Mouse (Mus musculus) frontal cortex, postnatal 25 days (tissue): ENCODE results near the gene Exoc3l4.

Source experiments
- DNase-seq, 2 experiments: peaks; one replicate each; pipeline ENCODE4 v3.0.0; 2022; ENCODE audit warnings: low spot score in 2 of 2

The Exoc3l4 gene

GRCm38 (mm10) chr12:111416921-111417779 is at the start of gene Exoc3l4:
Exoc3l4 (plus strand) TSS chr12:111417017.
- DNase-seq = no peak

- no peak for DNase-seq
Observed at GRCm38 (mm10) chr12:111367065-111367464, 49.8 kb upstream of the Exoc3l4 start.

DNA sequence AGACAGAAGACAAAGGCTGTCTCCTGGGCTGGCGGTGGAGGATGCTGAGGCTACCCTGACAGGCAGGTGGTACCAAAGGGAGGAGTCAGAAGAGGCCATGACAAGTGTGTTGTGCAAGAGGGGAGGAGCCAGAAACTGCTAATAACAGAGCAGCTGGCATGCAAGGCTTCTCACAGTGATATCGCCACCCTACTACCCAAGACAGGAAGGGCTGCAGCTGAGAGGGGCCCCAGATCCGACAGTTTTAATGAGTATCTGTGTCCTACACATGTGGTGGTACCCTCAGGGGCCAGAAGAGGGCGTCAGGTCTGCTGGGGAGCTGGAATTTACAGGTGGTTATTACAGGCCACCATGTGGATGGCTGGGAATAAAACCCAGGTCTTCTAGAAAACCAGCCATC is 46.6 kb upstream of the Exoc3l4 start:
- DNase-seq = no peak

- no peak for DNase-seq
Observed at GRCm38 (mm10) chr12:111371905-111372304, 44.9 kb upstream of the Exoc3l4 start.

- no peak for DNase-seq
Observed at GRCm38 (mm10) chr12:111373411-111373810, 43.4 kb upstream of the Exoc3l4 start.

GRCm38 (mm10) chr12:111374727-111375126 is 42.1 kb upstream of the Exoc3l4 start:
- DNase-seq = no peak

- no peak for DNase-seq
Observed at GRCm38 (mm10) chr12:111375559-111375958, 41.3 kb upstream of the Exoc3l4 start.

DNA sequence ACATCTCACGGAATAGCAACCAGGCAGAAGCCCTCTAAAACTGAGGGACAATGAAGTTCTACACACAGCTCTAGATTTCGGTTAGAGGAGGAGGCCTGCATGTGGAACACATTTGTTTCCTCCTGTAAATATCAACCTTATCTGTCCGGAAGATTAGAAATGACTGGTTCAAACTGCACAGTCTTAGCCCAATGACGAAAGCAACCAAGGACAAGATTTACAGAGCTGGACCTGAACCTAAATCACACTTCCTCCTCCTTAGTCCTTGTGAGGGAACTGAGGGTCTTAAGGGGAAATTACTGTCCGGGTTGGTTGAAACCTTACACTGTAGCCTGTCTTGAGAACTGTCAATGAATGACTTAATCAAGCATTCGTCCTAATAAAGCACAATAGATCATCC is 40.8 kb upstream of the Exoc3l4 start:
- DNase-seq = no peak

DNA sequence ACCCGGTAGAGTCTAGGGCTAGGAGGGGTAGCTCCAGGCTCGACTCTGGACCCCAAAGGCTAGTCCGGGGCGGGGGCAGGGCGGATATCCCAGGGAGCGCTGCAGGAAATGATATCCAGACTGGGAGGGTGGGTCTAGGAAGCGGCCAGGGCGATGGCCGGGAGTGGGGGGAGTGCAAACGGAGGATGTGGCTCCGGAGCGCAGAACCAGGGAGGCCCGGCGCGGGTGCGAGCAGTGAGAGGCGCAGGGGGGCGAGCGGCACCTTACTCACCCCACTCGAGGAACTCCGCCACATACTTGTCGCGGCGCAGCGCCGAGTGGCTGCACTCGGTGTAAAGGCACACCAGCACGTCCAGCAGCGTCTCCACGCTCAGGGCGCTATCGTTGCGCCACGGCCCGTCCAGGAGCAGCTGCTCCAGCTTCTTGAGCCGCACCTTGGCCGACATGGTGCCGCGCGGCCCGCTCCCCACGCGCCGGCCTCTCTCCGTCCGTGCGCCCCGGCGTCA is 39.9 kb upstream of the Exoc3l4 start:
- DNase-seq = peak in 1 of 2 experiments; percentile 37

DNA sequence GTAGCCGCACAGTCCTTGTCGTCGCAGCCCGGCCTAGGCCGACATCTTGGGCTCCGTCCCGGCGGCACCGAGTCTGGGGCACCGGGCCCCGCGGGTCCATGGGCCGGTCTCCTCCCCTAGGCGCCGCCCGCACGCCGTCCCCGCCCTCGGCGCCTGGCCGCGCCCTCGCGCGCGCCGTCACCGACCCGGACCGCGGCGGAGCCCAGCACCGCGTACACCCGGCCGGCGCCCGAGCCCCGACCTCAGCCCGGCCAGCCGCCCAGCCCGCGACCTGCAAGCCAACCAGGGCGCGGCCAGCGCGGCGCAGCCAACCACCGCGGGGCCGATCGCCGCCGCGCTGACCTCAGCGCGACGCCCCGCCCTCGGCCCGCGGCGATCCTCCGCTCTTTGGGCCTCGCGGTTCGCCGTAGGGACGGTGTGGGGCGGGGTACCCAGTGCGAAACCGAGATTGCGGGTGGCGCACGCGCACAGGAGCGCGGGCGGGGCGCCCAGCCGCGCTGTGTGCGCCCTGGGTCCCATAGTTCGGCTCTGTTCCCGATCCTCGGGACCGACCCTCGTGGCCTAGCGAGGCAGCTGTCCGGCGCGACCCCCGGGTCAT is 39.3 kb upstream of the Exoc3l4 start, which contains the start of gene Cdc42bpb:
Gene Cdc42bpb (minus strand): TSS at position 343 of the 598 bp plus-strand sequence.
- peak; percentile 90 to 93 for DNase-seq

- DNase-seq = no peak
Observed at GRCm38 (mm10) chr12:111377986-111378490, 38.8 kb upstream of the Exoc3l4 start.

GRCm38 (mm10) chr12:111378812-111379211 is 38.0 kb upstream of the Exoc3l4 start:
- DNase-seq = no peak

- DNase-seq = no peak
Observed at GRCm38 (mm10) chr12:111385883-111386641, 30.8 kb upstream of the Exoc3l4 start.

- DNase-seq = no peak
Observed at GRCm38 (mm10) chr12:111386642-111387120, 30.1 kb upstream of the Exoc3l4 start.

- DNase-seq = no peak
Observed at GRCm38 (mm10) chr12:111387146-111387545, 29.7 kb upstream of the Exoc3l4 start.

GRCm38 (mm10) chr12:111394008-111394407 is 22.8 kb upstream of the Exoc3l4 start:
- no peak for DNase-seq

DNA sequence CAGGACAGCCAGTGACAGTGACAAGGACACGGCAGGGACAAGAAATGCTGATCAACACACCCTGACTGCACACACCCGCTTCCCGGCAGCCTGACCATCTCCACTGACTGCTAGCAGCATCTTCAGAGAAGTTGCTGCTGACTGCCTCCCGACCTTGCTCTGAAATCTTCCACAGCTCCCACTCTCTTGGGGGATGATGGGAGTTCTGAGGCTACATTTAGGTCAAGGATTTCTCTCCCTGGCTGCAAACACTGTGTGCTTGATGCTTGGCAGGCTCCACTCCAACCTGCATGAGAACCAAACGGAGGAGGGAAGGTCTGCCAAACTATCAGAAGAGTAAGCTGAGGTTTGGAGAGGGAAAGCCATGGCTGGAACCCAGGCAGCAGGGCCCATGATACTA is 19.8 kb upstream of the Exoc3l4 start:
- no peak for DNase-seq

DNA sequence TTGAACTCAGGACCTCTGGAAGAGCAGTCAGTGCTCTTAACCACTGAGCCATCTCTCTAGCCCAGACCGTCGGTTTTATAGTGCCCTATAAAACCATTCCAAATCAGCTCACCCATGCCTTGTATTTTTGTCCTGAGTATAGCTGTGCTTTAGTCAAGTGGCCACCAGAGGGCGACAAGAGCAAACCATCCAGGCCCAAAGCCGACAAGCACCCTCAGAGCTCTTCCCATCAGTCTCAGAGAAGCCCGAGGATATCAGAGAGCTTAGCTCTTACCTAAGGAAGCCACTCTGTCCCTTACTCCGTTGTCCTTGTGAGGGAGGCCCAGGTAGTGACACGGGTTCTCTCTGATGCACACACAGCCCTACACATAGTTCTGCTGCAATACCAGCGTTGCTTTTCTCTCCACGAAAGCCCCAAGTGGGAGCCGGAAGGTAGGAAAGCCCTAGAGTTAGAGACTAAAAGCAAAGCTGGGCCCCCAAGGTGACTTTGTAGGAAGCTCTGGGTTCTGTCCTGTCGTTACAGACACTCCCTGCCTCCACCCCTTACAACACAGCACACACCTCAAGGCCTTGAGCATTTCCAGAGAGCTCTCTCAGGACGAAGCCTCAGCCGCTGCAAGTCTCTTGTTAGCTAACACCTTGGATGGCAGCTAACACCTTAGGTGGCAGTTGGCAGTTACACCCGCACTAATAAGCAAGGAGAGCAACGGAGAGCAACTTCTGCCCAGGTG is 15.2 kb upstream of the Exoc3l4 start:
- DNase-seq = peak; percentile 68 to 69

DNA sequence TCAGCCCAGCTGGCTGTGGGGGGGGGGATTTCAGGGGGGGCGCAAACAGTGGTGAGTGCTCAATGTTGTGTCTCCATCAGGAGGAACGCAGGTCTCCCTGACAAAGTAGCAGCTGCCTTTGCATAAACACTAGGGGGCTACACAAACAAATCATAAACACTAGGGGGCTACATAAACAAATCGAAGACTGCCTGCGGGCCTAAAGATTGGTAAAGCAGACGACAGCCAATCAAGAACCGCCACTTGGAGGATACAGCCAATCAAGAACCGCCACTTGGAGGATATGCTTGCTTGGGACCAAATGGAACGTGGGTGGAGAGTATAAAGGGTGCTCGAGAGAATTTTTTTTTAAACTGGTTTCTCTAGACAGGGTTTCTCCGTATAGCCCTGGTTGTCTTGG is 11.9 kb upstream of the Exoc3l4 start:
- no peak for DNase-seq

DNA sequence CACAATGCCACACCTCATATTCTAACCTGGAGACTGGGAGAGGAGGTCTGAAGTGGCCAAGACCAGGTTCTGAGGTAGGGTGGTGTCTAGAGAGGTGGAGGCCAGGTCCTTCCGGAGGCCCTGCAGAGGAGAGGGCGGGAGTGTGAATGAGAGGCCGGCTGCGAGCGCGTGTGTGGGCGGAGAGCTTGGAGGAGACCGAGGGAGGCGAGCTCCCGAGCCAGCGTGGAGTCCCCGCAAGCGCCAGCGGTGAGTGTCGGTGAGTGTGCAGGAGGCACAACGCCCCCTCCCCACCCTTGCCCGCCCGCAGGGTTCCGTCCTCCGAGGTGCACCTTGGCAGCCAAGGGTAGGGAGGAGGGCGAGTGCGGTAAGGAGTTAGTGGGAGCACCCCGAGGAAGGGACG is 10.2 kb upstream of the Exoc3l4 start, which contains the start of gene Lbhd2:
Gene Lbhd2 (plus strand): TSS at position 188 of the 400 bp plus-strand sequence.
- DNase-seq = no peak

DNA sequence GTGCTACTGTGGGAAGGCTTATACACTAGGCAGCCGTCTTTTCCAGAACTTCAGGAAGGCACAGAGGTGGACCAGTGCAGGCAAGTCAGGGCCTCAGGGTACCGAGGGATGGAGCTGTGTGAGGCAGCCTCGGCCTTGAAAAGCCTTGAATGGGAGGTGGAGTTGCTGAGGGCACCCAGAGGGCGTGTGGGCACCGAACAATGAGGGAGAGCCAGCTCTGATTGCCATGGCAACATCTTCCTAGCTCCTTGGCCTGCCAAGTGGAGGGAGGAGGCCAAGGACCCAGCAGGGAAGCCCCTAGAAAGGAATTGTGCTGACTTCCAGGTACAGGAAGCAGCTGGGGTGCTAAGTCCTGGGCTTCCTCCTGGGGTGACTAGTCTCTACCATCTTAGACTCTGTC is 7.2 kb upstream of the Exoc3l4 start:
- no peak for DNase-seq
